Mouse (Mus musculus): ENCODE results near the gene Prkce. TPM values are rescaled to one million over a fixed set of nuclear protein-coding genes. Genes with fewer than 3 reads are reported as not detected.

Gene Prkce
- total RNA-seq, 2 experiments from 2014 or later: 2.3 to 5.9 TPM

GRCm38 (mm10) chr17:86573596-86574248 is 406.1 kb downstream of the Prkce start:
- ATAC-seq (replicated peaks; ENCODE audit: poor library complexity, severe bottlenecking): no peak

GRCm38 (mm10) chr17:86580724-86581123 is 413.1 kb downstream of the Prkce start:
- ATAC-seq (replicated peaks; ENCODE audit: poor library complexity, severe bottlenecking): no peak

GRCm38 (mm10) chr17:86582341-86582740 is 414.8 kb downstream of the Prkce start:
- no peak for ATAC-seq (replicated peaks; ENCODE audit: poor library complexity, severe bottlenecking)

- ATAC-seq (replicated peaks; ENCODE audit: poor library complexity, severe bottlenecking): no peak
Measured at GRCm38 (mm10) chr17:86586441-86586840, 418.9 kb downstream of the Prkce start.

GRCm38 (mm10) chr17:86588704-86589449 is 421.3 kb downstream of the Prkce start:
- no peak for ATAC-seq (replicated peaks; ENCODE audit: poor library complexity, severe bottlenecking)

GRCm38 (mm10) chr17:86589681-86590080 is 422.1 kb downstream of the Prkce start:
- ATAC-seq (replicated peaks; ENCODE audit: poor library complexity, severe bottlenecking): no peak

- no peak for ATAC-seq (replicated peaks; ENCODE audit: poor library complexity, severe bottlenecking)
Measured at GRCm38 (mm10) chr17:86591241-86591640, 423.7 kb downstream of the Prkce start.

GRCm38 (mm10) chr17:86592991-86593586 is 425.5 kb downstream of the Prkce start:
- ATAC-seq (replicated peaks; ENCODE audit: poor library complexity, severe bottlenecking): no peak

- ATAC-seq (replicated peaks; ENCODE audit: poor library complexity, severe bottlenecking): no peak
Measured at GRCm38 (mm10) chr17:86595526-86595925, 427.9 kb downstream of the Prkce start.

- ATAC-seq (replicated peaks; ENCODE audit: poor library complexity, severe bottlenecking): no peak
Measured at GRCm38 (mm10) chr17:86601116-86601515, 433.5 kb downstream of the Prkce start.

- ATAC-seq (replicated peaks; ENCODE audit: poor library complexity, severe bottlenecking): no peak
Measured at GRCm38 (mm10) chr17:86601901-86602300, 434.3 kb downstream of the Prkce start.

GRCm38 (mm10) chr17:86603848-86604444 is 436.4 kb downstream of the Prkce start:
- ATAC-seq (replicated peaks; ENCODE audit: poor library complexity, severe bottlenecking): no peak

- no peak for ATAC-seq (replicated peaks; ENCODE audit: poor library complexity, severe bottlenecking)
Measured at GRCm38 (mm10) chr17:86607981-86608380, 440.4 kb downstream of the Prkce start.

GRCm38 (mm10) chr17:86610271-86610969 is 442.8 kb downstream of the Prkce start:
- no peak for ATAC-seq (replicated peaks; ENCODE audit: poor library complexity, severe bottlenecking)

- no peak for ATAC-seq (replicated peaks; ENCODE audit: poor library complexity, severe bottlenecking)
Measured at GRCm38 (mm10) chr17:86611772-86612171, 444.2 kb downstream of the Prkce start.

- ATAC-seq (replicated peaks; ENCODE audit: poor library complexity, severe bottlenecking): no peak
Measured at GRCm38 (mm10) chr17:86615592-86616291, 448.2 kb downstream of the Prkce start.

GRCm38 (mm10) chr17:86617570-86618237 is 450.1 kb downstream of the Prkce start:
- no peak for ATAC-seq (replicated peaks; ENCODE audit: poor library complexity, severe bottlenecking)

GRCm38 (mm10) chr17:86618431-86618861 is 450.9 kb downstream of the Prkce start:
- no peak for ATAC-seq (replicated peaks; ENCODE audit: poor library complexity, severe bottlenecking)

- ATAC-seq (replicated peaks; ENCODE audit: poor library complexity, severe bottlenecking): no peak
Measured at GRCm38 (mm10) chr17:86622862-86623261, 455.3 kb downstream of the Prkce start.
